Comparison of ENCODE assay signal across 8 mouse cellular contexts in genomic region chr15:27850904-27851303, GRCm38 (mm10).
A peak's percentile ranks its signal among the peaks of the same experiment; 100 is the strongest.
DNase-seq lines count a peak whose midpoint lies in the region; ATAC-seq lines count a peak whose summit lies in the region.

No protein-coding gene starts in this region.

- peaks cover 81% of the 10 kb centered on the region for H3K36me3 ChIP-seq in heart, embryonic 12.5 days
- H3K36me3 ChIP-seq in limb, embryonic 12.5 days, result peaks cover 96% of the 10 kb centered on the region

- H3K27ac ChIP-seq in heart, embryonic 12.5 days (ENCODE audit: poor library complexity, severe bottlenecking), result no peak overlapping the region
- no peak overlapping the region for H3K27ac ChIP-seq in limb, embryonic 12.5 days

- H3K27me3 ChIP-seq in heart, embryonic 12.5 days (replicated peaks), result no peaks in the 10 kb centered on the region
- no peaks in the 10 kb centered on the region for H3K27me3 ChIP-seq in limb, embryonic 12.5 days

- no peak for ATAC-seq in heart, embryonic 12.5 days (ENCODE audit: insufficient number of reproducible peaks, low FRiP score)
- ATAC-seq in limb, embryonic 12.5 days (ENCODE audit: insufficient number of reproducible peaks, insufficient read depth, low FRiP score, low TSS enrichment, low read depth), result peak; percentile 7; the same call in 1 of the 2 replicates

- no peaks in the 10 kb centered on the region for H3K9me3 ChIP-seq in heart, embryonic 12.5 days (replicated peaks)
- H3K9me3 ChIP-seq in limb, embryonic 12.5 days, result no peaks in the 10 kb centered on the region

- H3K4me2 ChIP-seq in heart, embryonic 12.5 days, result no peak overlapping the region
- no peak overlapping the region for H3K4me2 ChIP-seq in limb, embryonic 12.5 days

- intact Hi-C loops in gastrocnemius, postnatal 36 days (cut with DNase I), result loop anchor here (5.0 to 10.0 kb wide), 2 partner anchors 99 to 186 kb away; no protein-coding TSS in a partner anchor

- DNase-seq in heart, postnatal 4 days, result peak; percentile 60
- DNase-seq in urinary bladder, postnatal 25 days (ENCODE audit: low spot score), result peak; percentile 17
- DNase-seq in urinary bladder, postnatal 4 days (ENCODE audit: low spot score in 2 of 2), result no peak
- DNase-seq in embryo, embryonic 11.5 days (ENCODE audit: low read depth, low spot score), result peak; percentile 26
- peak; percentile 67 for DNase-seq in retina, postnatal 1 day
- no peak for DNase-seq in gastrocnemius, postnatal 36 days

- WGBS in heart, embryonic 12.5 days, result 86% methylated on average over 14 of the region's 14 CpGs
- WGBS in limb, embryonic 12.5 days, result 81% methylated on average over 14 of the region's 14 CpGs

- H3K4me1 ChIP-seq in heart, embryonic 12.5 days (replicated peaks), result peaks cover 7% of the 10 kb centered on the region
- H3K4me1 ChIP-seq in limb, embryonic 12.5 days (replicated peaks), result no peaks in the 10 kb centered on the region

- no peak overlapping the region for H3K4me3 ChIP-seq in heart, embryonic 12.5 days
- H3K4me3 ChIP-seq in limb, embryonic 12.5 days (replicated peaks), result no peak overlapping the region

- no peak overlapping the region for H3K9ac ChIP-seq in heart, embryonic 12.5 days
- no peak overlapping the region for H3K9ac ChIP-seq in limb, embryonic 12.5 days (replicated peaks)

Comparison
In these comparisons a context has a peak if more than half of its experiments do, and no peak if none do; other contexts are left out.
1. DNase-seq: peak in heart, postnatal 4 days (single experiment), urinary bladder, postnatal 25 days (single experiment), embryo, embryonic 11.5 days (single experiment) and retina, postnatal 1 day (single experiment); none in urinary bladder, postnatal 4 days (0 of 2) and gastrocnemius, postnatal 36 days (0 of 2).